Mouse (Mus musculus): ENCODE measurements at regions not wholly inside any gene's neighbourhood (a gene's known extent, or its start where the extent isn't known, plus 50 kb on each side); places are given as distances from the start of the nearest gene placed in this dataset.

- H3K27me3 ChIP-seq (replicated peaks) = no peaks in the 10 kb centered on the region
- ATAC-seq (ENCODE audit: insufficient number of reproducible peaks, low FRiP score) = no peak
Observed at GRCm38 (mm10) chr8:89833715-89834114, 514.4 kb downstream of the Tox3 start.

GRCm38 (mm10) chr8:89824586-89824985, 523.6 kb downstream of the Tox3 start:
- WGBS = 27% methylated on average over 3 of the region's 3 CpGs
- H3K36me3 ChIP-seq = no peaks in the 10 kb centered on the region

More at GRCm38 (mm10) chr8:89833715-89834114, 514.4 kb downstream of the Tox3 start:
- Histone ChIP-seq H3K4me2 (no peak overlapping the region), H3K27ac (ENCODE audit: poor library complexity, severe bottlenecking) (no peak overlapping the region), H3K4me1 (replicated peaks) (no peaks in the 10 kb centered on the region), H3K9ac (no peak overlapping the region), H3K4me3 (no peak overlapping the region), H3K9me3 (replicated peaks) (no peaks in the 10 kb centered on the region), H3K36me3 (no peaks in the 10 kb centered on the region)
- WGBS = 67% methylated on average over 4 of the region's 4 CpGs

GRCm38 (mm10) chr8:89823631-89824030, 524.5 kb downstream of the Tox3 start:
- H3K9ac ChIP-seq = no peak overlapping the region
- no peak overlapping the region for H3K27ac ChIP-seq (ENCODE audit: poor library complexity, severe bottlenecking)
- no peak for ATAC-seq (ENCODE audit: insufficient number of reproducible peaks, low FRiP score)
- H3K27me3 ChIP-seq (replicated peaks) = no peaks in the 10 kb centered on the region
- no peaks in the 10 kb centered on the region for H3K4me1 ChIP-seq (replicated peaks)
- H3K9me3 ChIP-seq (replicated peaks) = peaks cover 4% of the 10 kb centered on the region; the same call in 1 of the 2 replicates
- no peak overlapping the region for H3K4me3 ChIP-seq
- no peaks in the 10 kb centered on the region for H3K36me3 ChIP-seq
- H3K4me2 ChIP-seq = no peak overlapping the region

More at GRCm38 (mm10) chr8:89824586-89824985, 523.6 kb downstream of the Tox3 start:
- no peak overlapping the region for H3K27ac ChIP-seq (ENCODE audit: poor library complexity, severe bottlenecking)
- no peaks in the 10 kb centered on the region for H3K27me3 ChIP-seq (replicated peaks)
- H3K9ac ChIP-seq = no peak overlapping the region
- no peak overlapping the region for H3K4me3 ChIP-seq
- ATAC-seq (ENCODE audit: insufficient number of reproducible peaks, low FRiP score) = no peak
- H3K4me1 ChIP-seq (replicated peaks) = no peaks in the 10 kb centered on the region
- H3K4me2 ChIP-seq = no peak overlapping the region
- peaks cover 4% of the 10 kb centered on the region; the same call in 1 of the 2 replicates for H3K9me3 ChIP-seq (replicated peaks)

- no peak overlapping the region for H3K4me3 ChIP-seq
- no peak overlapping the region for H3K4me2 ChIP-seq
- H3K9ac ChIP-seq = no peak overlapping the region
- no peak for ATAC-seq (ENCODE audit: insufficient number of reproducible peaks, low FRiP score)
- H3K9me3 ChIP-seq (replicated peaks) = 0 out of 2 replicates have a peak, but pooled peaks cover 6% of the 10 kb centered on the region
- WGBS = 74% methylated on average over 4 of the region's 4 CpGs
- H3K27ac ChIP-seq (ENCODE audit: poor library complexity, severe bottlenecking) = no peak overlapping the region
- H3K36me3 ChIP-seq = no peaks in the 10 kb centered on the region
- H3K4me1 ChIP-seq (replicated peaks) = no peaks in the 10 kb centered on the region
- no peaks in the 10 kb centered on the region for H3K27me3 ChIP-seq (replicated peaks)
Observed at GRCm38 (mm10) chr8:89812036-89812711, 536.0 kb downstream of the Tox3 start.

GRCm38 (mm10) chr8:89788296-89788695, 559.8 kb downstream of the Tox3 start:
- H3K9me3 ChIP-seq (replicated peaks) = no peaks in the 10 kb centered on the region
- H3K4me2 ChIP-seq = no peak overlapping the region
- H3K27me3 ChIP-seq (replicated peaks) = peaks cover 6% of the 10 kb centered on the region
- H3K9ac ChIP-seq = no peak overlapping the region
- no peak overlapping the region for H3K27ac ChIP-seq (ENCODE audit: poor library complexity, severe bottlenecking)
- no peaks in the 10 kb centered on the region for H3K36me3 ChIP-seq
- 60% methylated on average over 10 of the region's 10 CpGs for WGBS
- no peaks in the 10 kb centered on the region for H3K4me1 ChIP-seq (replicated peaks)
- no peak overlapping the region for H3K4me3 ChIP-seq
- no peak for ATAC-seq (ENCODE audit: insufficient number of reproducible peaks, low FRiP score)

GRCm38 (mm10) chr8:89787050-89787905, 560.9 kb downstream of the Tox3 start:
- no peaks in the 10 kb centered on the region for H3K9me3 ChIP-seq (replicated peaks)
- 67% methylated on average over 17 of the region's 17 CpGs for WGBS
- no peaks in the 10 kb centered on the region for H3K36me3 ChIP-seq
- H3K27ac ChIP-seq (ENCODE audit: poor library complexity, severe bottlenecking) = no peak overlapping the region
- peaks cover 14% of the 10 kb centered on the region for H3K27me3 ChIP-seq (replicated peaks)
- H3K4me1 ChIP-seq (replicated peaks) = no peaks in the 10 kb centered on the region
- no peak for ATAC-seq (ENCODE audit: insufficient number of reproducible peaks, low FRiP score)
- H3K9ac ChIP-seq = no peak overlapping the region
- H3K4me2 ChIP-seq = no peak overlapping the region
- no peak overlapping the region for H3K4me3 ChIP-seq

GRCm38 (mm10) chr8:89785011-89785410, 563.1 kb downstream of the Tox3 start:
- WGBS = 19% methylated on average over 7 of the region's 7 CpGs
- Histone ChIP-seq H3K27ac (ENCODE audit: poor library complexity, severe bottlenecking) (no peak overlapping the region), H3K9ac (no peak overlapping the region), H3K4me2 (no peak overlapping the region), H3K9me3 (replicated peaks) (no peaks in the 10 kb centered on the region), H3K36me3 (no peaks in the 10 kb centered on the region), H3K4me1 (replicated peaks) (no peaks in the 10 kb centered on the region), H3K4me3 (no peak overlapping the region), H3K27me3 (replicated peaks) (peaks cover 24% of the 10 kb centered on the region)
- no peak for ATAC-seq (ENCODE audit: insufficient number of reproducible peaks, low FRiP score)

- no peak overlapping the region for H3K27ac ChIP-seq (ENCODE audit: poor library complexity, severe bottlenecking)
- peaks cover 24% of the 10 kb centered on the region for H3K27me3 ChIP-seq (replicated peaks)
- no peak overlapping the region for H3K4me3 ChIP-seq
- H3K4me1 ChIP-seq (replicated peaks) = no peaks in the 10 kb centered on the region
- no peaks in the 10 kb centered on the region for H3K9me3 ChIP-seq (replicated peaks)
- no peaks in the 10 kb centered on the region for H3K36me3 ChIP-seq
- no peak for ATAC-seq (ENCODE audit: insufficient number of reproducible peaks, low FRiP score)
- no peak overlapping the region for H3K9ac ChIP-seq
- H3K4me2 ChIP-seq = no peak overlapping the region
- 73% methylated on average over 5 of the region's 5 CpGs for WGBS
Observed at GRCm38 (mm10) chr8:89783311-89783710, 564.8 kb downstream of the Tox3 start.

- 44% methylated on average over 4 of the region's 4 CpGs for WGBS
Observed at GRCm38 (mm10) chr8:89766387-89766786, 581.8 kb downstream of the Tox3 start.

GRCm38 (mm10) chr8:89759531-89759930, 588.6 kb downstream of the Tox3 start:
- ATAC-seq (ENCODE audit: insufficient number of reproducible peaks, low FRiP score) = no peak
- no peaks in the 10 kb centered on the region for H3K27me3 ChIP-seq (replicated peaks)
- H3K9ac ChIP-seq = no peak overlapping the region
- H3K4me2 ChIP-seq = no peak overlapping the region
- H3K36me3 ChIP-seq = no peaks in the 10 kb centered on the region
- no peak overlapping the region for H3K4me3 ChIP-seq
- H3K9me3 ChIP-seq (replicated peaks) = no peaks in the 10 kb centered on the region
- H3K27ac ChIP-seq (ENCODE audit: poor library complexity, severe bottlenecking) = no peak overlapping the region
- WGBS = 77% methylated on average over 5 of the region's 5 CpGs
- no peaks in the 10 kb centered on the region for H3K4me1 ChIP-seq (replicated peaks)

More at GRCm38 (mm10) chr8:89766387-89766786, 581.8 kb downstream of the Tox3 start:
- no peaks in the 10 kb centered on the region for H3K36me3 ChIP-seq
- H3K4me3 ChIP-seq = no peak overlapping the region
- no peak overlapping the region for H3K4me2 ChIP-seq
- no peak for ATAC-seq (ENCODE audit: insufficient number of reproducible peaks, low FRiP score)
- H3K9me3 ChIP-seq (replicated peaks) = no peaks in the 10 kb centered on the region
- H3K27me3 ChIP-seq (replicated peaks) = no peaks in the 10 kb centered on the region
- H3K27ac ChIP-seq (ENCODE audit: poor library complexity, severe bottlenecking) = no peak overlapping the region
- H3K4me1 ChIP-seq (replicated peaks) = no peaks in the 10 kb centered on the region
- H3K9ac ChIP-seq = no peak overlapping the region

GRCm38 (mm10) chr8:89758695-89759094, 589.4 kb downstream of the Tox3 start:
- H3K27me3 ChIP-seq (replicated peaks) = no peaks in the 10 kb centered on the region
- no peaks in the 10 kb centered on the region for H3K9me3 ChIP-seq (replicated peaks)
- no peaks in the 10 kb centered on the region for H3K4me1 ChIP-seq (replicated peaks)
- H3K4me2 ChIP-seq = no peak overlapping the region
- WGBS = 75% methylated on average over 10 of the region's 10 CpGs
- ATAC-seq (ENCODE audit: insufficient number of reproducible peaks, low FRiP score) = no peak
- no peak overlapping the region for H3K4me3 ChIP-seq
- no peak overlapping the region for H3K27ac ChIP-seq (ENCODE audit: poor library complexity, severe bottlenecking)
- H3K9ac ChIP-seq = no peak overlapping the region
- no peaks in the 10 kb centered on the region for H3K36me3 ChIP-seq
